Mouse (Mus musculus) heart, postnatal 36 days (tissue): ENCODE results near the gene Prdm2. TPM values are rescaled to one million over a fixed set of nuclear protein-coding genes. Genes with fewer than 3 reads are reported as not detected.
A peak's percentile ranks its signal among the peaks of the same experiment; 100 is the strongest.

Experiments
- DNase-seq, 2 experiments: peaks; one replicate each; pipeline ENCODE4 v3.0.0; 2021 to 2022
- intact Hi-C: fragments of 180-260 bp; cut with DNase I; formaldehyde crosslinking; loops from one replicate; pipeline ENCODE4 v1.15.1; 2025
- total RNA-seq, 2 experiments: library from RNA; stranded (reverse); gene quantifications; 2 replicates each; pipeline ENCODE4 v1.2.3; 2021

Prdm2 gene
- 10 to 100 TPM; 18.9 to 22.0 TPM for total RNA-seq

GRCm38 (mm10) chr4:143212341-143213174 lies at the start of gene Prdm2:
Gene Prdm2, minus strand, starts transcription at chr4:143212995.
- peak; percentile 74 to 83 for DNase-seq
- intact Hi-C loops: loop anchor here (2.0 kb wide), 1 partner anchor 52 kb away; no protein-coding TSS in a partner anchor

DNA sequence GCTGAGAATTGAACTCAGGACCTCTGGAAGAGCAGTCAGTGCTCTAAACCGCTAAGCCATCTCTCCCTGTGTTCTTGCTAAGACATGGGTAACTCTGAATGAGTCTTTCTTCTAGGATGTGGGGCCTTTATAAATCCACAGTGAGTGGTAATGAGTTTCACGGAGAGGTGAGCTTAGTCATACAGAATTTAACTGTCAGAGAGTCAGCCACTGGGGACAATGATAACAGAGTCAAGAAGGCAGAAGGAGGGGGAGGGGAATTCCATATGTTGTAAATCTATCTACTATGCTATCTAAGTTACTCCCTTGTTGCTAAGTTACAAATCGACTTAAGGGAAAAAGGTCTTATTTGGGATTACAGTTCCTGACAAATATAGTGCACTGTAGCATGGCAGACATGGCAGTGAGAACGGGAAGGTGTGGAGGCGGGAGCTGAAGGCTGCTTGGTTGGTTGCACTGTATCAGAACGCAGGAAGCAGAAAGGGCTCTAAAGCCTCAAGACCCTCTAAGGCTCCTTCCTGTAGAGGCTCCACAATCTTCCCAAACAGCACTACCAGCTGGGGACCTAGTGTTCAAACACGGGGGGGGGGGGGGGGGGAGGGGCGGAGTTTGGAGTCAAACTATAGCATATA lies 47.0 kb upstream of the Prdm2 start:
- no peak for DNase-seq
- intact Hi-C loops: loop anchor here (2.0 to 10.0 kb wide), 2 partner anchors 65 to 121 kb away; no protein-coding TSS in a partner anchor

DNA sequence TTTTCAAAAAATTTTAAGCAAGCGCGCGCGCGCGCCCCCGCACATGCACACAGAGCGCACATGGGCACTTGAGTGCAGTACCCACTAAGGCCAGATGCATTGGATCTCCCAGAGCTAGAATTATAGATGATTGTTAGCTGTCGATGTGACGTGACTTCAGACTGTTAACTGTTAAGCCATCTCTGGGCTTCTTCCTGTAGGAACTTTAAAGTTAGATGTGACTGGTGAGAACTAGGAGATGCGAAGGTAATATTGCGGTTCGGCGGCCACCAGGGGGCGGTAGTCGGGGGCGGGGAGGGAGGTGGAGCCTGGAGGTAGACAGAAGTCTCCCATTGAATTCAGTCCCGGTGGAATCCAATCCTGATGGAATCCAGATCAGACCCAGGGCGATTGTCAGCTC lies 45.7 kb upstream of the Prdm2 start:
- DNase-seq: peak; percentile 49 to 69
- intact Hi-C loops: loop anchor here (2.0 to 10.0 kb wide), 2 partner anchors 66 to 122 kb away; no protein-coding TSS in a partner anchor

DNA sequence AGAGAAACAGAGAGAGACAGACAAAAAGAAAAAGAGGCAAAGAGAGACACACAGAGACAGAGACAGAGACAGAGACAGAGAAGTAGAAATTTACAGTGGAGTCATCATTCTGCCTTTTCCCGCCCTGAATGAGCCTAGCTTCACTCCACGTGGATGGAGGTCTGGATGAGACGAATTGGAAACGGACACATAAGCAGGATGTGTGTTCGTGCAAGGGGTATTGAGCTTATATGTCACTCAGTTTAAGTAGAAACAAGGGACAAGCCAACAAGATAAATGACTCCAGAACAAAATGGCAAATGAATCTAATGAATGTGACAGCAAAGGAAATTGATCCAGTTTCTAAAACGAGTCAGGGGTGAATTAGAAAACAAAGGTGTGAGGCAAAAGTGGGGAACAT lies 45.2 kb upstream of the Prdm2 start:
- DNase-seq: no peak
- intact Hi-C loops: loop anchor here (2.0 to 10.0 kb wide), 2 partner anchors 67 to 123 kb away; no protein-coding TSS in a partner anchor

- DNase-seq: no peak
- intact Hi-C loops: loop anchor here (10.0 kb wide), 1 partner anchor 69 kb away; no protein-coding TSS in a partner anchor
These were observed 42.7 kb upstream of the Prdm2 start for GRCm38 (mm10) chr4:143255541-143255940.

DNA sequence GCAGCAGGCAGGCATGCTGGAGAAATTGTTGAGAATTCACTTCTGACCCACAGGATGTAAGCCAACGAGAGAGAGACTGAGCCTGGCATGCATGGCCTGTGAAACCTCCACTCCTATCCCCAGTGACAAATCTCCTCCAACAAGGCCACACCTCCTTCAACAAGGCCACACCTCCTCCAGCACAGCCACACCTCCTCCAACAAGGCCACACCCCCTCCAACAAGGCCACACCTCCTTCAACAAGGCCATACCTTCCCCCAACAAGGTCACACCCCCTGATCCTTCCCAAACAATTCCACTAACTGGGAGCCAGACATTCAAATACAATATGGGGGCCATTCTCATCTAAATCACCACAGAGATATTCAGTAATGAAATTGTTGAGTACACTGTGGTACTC lies 40.6 kb upstream of the Prdm2 start:
- no peak for DNase-seq
- intact Hi-C loops: loop anchor here (10.0 kb wide), 1 partner anchor 71 kb away; no protein-coding TSS in a partner anchor

DNA sequence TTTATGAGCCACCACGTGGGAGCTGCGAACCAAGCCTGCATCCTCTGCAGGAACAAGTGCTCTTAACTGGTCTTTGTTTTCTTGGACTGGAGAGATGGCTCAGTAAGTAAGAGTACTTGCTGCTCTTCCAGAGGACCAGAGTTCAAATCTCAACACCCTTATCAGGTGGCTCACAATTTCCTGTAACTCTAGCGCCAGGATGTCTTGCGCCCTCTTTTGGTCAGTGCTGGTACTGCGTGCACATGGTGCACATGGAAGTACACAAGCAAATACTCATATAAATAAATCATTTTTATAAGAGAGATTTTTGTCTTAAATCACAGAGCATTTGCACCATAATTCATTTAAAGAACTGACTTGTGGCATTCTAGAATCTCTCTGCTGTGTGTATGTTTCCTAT lies 35.3 kb upstream of the Prdm2 start:
- no peak for DNase-seq
- intact Hi-C loops: no loop called here

- DNase-seq: no peak
- intact Hi-C loops: no loop called here
These were observed 28.5 kb upstream of the Prdm2 start for GRCm38 (mm10) chr4:143241294-143241693.

DNA sequence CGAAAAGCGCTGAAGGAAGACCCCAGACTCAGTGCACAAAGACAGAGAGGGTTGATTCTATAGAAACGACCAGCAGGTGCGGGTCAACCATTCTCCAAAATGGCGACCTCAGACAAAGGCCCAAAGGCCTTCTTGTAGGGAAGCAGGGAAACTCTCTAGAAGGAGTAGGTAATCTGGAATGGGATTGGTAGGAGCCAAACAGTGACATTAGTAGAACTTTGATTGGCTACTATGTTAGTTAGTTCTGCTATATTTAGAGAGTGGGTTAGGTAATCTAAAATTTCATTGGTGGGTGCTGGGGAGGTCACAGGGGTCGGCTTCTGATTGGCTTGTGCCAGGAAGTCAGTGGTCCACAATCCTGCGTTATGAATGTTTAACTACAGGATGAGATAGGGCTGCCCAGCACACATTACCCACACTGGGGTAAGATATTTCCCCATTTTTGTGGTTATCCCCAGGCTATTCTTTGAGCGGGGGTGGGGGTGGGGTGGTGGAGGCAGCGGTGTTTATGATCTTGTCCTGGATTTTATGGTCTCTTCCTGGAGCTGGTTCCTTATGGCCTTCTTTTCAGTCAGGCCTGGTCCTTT lies 26.9 kb upstream of the Prdm2 start:
- DNase-seq: no peak
- intact Hi-C loops: no loop called here

GRCm38 (mm10) chr4:143239117-143239516 lies 26.3 kb upstream of the Prdm2 start:
- DNase-seq: no peak
- intact Hi-C loops: no loop called here

DNA sequence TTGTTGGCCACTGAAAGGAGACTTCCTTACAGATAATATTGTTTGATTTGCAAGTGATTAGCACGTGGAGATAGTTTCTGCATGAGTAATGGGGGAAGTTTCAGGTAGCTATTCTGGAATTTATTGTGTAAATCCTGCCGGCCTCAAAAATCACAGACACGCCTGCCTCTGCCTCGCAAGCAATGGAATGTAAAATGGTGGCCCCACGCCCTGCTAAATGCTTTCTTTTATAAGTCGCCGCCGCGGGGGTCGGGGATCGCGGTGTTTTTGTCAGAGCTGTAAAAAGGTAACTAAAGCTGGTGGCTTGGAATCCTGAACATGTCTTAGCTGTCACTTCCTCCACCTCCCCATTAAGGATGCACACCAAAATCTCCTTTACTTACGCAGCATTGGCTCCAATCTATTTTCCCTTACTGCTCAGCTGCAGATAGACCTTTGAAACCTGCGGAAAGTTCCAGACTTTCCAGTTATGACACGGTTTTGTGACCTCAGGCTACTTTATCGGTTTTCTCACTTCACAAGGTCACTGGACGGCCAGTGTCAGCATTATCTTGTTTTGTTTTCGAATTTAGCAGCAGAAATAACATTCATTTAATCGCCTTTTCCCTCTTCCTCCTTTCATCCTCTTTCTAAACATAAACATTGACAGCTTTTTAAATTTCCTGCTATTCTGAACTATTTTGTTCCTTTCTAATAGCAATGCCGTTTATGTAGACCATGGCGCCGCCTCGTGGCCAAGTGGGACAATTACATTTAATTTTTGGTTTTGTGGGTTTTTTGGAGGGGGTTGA lies 25.6 kb upstream of the Prdm2 start:
- DNase-seq: peak; percentile 42 to 67
- intact Hi-C loops: loop anchor here (1.0 kb wide), 2 partner anchors 125 to 211 kb away; no protein-coding TSS in a partner anchor

DNA sequence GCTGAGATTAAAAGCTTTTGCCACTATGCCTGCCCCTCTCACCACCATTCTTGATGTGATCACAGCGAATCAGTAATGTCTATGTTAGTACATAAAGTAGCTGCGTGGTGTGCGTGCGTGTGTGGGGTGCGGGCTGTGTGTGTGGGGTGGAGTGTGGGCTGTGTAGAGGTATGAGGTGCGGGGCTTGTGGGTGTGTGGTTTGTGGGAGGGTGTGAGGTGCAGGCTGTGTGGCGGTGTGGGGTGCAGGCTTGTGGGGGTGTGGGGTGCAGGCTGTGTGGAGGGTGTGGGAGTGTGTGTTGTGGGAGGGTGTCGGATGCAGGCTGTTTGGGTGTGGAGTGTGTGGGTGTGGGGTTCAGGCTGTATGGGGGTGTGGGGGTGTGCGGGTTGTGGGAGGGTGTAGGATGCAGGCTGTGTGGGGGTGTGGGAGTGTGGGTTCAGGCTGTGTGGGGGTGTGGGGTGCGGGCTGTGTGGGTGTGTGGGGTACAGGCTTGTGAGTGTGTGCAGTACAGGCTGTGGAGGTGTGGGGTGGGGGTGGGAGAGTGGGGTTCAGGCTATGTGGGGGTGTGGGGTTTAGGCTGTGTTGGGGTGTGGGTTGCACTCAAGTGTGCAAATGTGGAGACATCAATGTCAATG lies 19.1 kb upstream of the Prdm2 start:
- intact Hi-C loops: no loop called here
- DNase-seq: no peak

DNA sequence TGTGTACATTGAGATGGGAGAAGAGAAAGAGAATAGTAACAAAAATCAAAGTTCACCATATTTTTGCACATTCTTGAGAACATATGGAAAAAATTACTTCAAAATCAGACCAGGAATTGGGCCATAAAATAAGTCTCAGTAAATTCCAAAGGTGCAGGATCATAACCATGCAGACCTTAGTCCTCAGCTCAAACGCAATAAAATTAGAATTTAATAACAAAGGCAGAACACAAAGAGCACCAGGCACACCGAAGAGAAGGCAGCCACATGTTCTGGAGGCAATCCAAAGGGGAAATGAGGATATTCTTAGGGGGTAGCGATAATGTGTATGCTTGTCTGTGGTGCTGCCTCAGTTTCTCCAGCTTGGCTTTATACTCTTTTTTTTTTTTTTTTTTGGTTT lies 18.3 kb upstream of the Prdm2 start:
- intact Hi-C loops: no loop called here
- no peak for DNase-seq

DNA sequence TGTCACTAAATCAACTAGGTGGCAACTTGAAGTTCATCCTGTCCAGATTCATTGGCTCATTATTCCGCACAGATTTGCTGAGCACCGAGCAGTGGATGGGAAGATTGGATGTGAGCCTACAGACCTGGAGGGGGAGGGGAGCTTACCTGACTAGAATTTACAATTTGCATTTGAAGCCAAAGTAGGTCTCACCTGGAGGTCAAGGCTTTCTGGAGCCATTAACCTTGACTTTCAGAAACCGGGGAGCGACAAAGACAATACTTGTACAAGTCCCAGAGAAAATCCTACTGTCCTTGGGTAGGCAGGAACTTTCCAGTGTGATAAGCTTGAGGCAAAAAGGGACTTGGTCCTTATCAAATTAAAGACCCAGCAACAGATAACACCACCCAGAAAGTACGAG lies 15.2 kb upstream of the Prdm2 start:
- DNase-seq: no peak
- intact Hi-C loops: no loop called here

GRCm38 (mm10) chr4:143225886-143226285 lies 13.1 kb upstream of the Prdm2 start:
- no peak for DNase-seq
- intact Hi-C loops: no loop called here

GRCm38 (mm10) chr4:143219316-143219751 lies 6.5 kb upstream of the Prdm2 start:
- DNase-seq: no peak
- intact Hi-C loops: no loop called here

GRCm38 (mm10) chr4:143218858-143219257 lies 6.1 kb upstream of the Prdm2 start:
- intact Hi-C loops: no loop called here
- no peak for DNase-seq

GRCm38 (mm10) chr4:143217189-143217588 lies 4.4 kb upstream of the Prdm2 start:
- intact Hi-C loops: no loop called here
- DNase-seq: no peak

- DNase-seq: no peak
- intact Hi-C loops: no loop called here
These were observed 1.5 kb upstream of the Prdm2 start for GRCm38 (mm10) chr4:143214221-143214797.
